Mouse (Mus musculus): ENCODE measurements around the gene Il12b.

The Il12b gene

GRCm38 (mm10) chr11:44399763-44400162, at the start of gene Il12b:
Gene Il12b, plus strand, starts transcription at chr11:44400063.
- in situ Hi-C loops (cut with MboI; ENCODE audit: low pct_unique_long_range_greater_than_20kb in 1 of 2, low sequenced_read_pairs in 2 of 2, unreplicated experiment in 1 of 2), result no loop called here

- in situ Hi-C loops (cut with MboI; ENCODE audit: low pct_unique_long_range_greater_than_20kb in 1 of 2, low sequenced_read_pairs in 2 of 2, unreplicated experiment in 1 of 2), result no loop called here
These were observed 44.9 kb upstream of the Il12b start for GRCm38 (mm10) chr11:44354860-44355470.

- in situ Hi-C loops (cut with MboI; ENCODE audit: low pct_unique_long_range_greater_than_20kb in 1 of 2, low sequenced_read_pairs in 2 of 2, unreplicated experiment in 1 of 2), result no loop called here
These were observed 43.7 kb upstream of the Il12b start for GRCm38 (mm10) chr11:44356171-44356570.

DNA sequence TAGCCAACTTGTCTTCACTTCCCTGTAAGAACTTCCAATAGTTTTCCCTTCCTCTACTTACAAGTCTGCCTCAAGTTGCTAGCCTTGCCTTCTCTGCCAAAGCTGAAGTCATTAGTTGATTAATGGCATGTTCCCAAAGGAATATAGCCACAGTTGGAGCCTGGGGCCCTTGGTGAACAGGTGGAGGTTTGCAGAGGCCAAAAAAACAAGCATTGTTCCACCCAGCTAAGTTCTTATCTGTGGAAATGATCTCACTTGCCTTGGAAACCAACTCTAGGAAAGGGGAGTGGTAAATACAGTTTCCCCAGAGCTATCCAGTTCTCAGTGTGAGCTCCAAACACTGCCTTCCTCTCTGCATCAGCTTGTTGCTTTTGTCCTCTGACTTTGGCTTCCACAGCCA, 35.3 kb upstream of the Il12b start:
- in situ Hi-C loops (cut with MboI; ENCODE audit: low pct_unique_long_range_greater_than_20kb in 1 of 2, low sequenced_read_pairs in 2 of 2, unreplicated experiment in 1 of 2), result no loop called here

GRCm38 (mm10) chr11:44367711-44368110, 32.2 kb upstream of the Il12b start:
- in situ Hi-C loops (cut with MboI; ENCODE audit: low pct_unique_long_range_greater_than_20kb in 1 of 2, low sequenced_read_pairs in 2 of 2, unreplicated experiment in 1 of 2), result no loop called here

DNA sequence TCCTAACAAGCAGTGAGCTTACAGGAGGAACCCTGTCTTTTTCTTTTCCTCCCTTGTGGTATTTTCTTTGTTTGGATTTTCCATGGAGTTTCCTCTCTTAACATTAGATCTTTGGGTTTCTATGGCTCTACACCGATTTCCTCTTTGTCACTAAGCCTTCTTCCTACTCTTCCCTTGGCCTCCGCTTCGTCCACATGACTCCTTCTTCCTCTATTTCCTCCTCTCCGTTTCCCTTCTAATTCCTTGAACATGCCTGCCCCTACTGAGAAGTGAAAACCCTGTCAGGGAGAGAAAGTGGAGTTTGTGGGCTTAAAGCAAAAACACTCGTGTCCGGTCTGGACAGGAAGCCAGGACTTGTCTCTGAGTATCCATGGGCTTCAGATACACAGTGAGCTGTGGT, 27.0 kb upstream of the Il12b start:
- in situ Hi-C loops (cut with MboI; ENCODE audit: low pct_unique_long_range_greater_than_20kb in 1 of 2, low sequenced_read_pairs in 2 of 2, unreplicated experiment in 1 of 2), result no loop called here

GRCm38 (mm10) chr11:44377879-44378278, 22.0 kb upstream of the Il12b start:
- in situ Hi-C loops (cut with MboI; ENCODE audit: low pct_unique_long_range_greater_than_20kb in 1 of 2, low sequenced_read_pairs in 2 of 2, unreplicated experiment in 1 of 2), result no loop called here

DNA sequence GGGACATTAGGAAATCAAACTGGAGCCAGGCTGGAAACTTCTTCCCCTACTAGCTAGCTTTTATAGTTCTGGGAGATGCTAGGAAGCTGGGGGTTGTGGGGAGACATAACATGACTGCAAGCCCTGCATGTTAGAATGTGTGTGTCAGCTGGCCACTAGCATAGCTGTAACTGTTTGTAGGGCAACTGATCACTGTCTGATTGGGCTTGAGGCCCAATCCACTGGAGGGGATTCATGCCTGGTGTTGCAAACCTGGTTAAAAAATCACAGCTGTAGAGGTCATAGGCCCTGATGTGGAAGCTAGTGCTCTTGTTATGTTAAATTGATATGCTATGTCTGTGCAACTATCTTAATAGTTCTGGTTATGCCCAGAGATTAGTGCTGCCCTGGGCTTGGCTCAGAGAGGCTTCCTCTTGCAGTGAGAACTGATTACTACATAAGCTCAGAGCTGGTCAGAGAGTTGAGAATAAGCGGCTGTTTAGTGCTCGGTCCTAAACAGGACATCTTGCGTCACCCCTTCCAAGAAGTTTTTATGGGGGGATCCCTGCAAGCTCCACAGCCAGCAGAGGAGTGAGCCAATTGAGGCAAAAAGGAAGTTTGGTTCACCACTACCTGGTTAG, 19.3 kb upstream of the Il12b start:
- in situ Hi-C loops (cut with MboI; ENCODE audit: low pct_unique_long_range_greater_than_20kb in 1 of 2, low sequenced_read_pairs in 2 of 2, unreplicated experiment in 1 of 2), result no loop called here

- in situ Hi-C loops (cut with MboI; ENCODE audit: low pct_unique_long_range_greater_than_20kb in 1 of 2, low sequenced_read_pairs in 2 of 2, unreplicated experiment in 1 of 2), result no loop called here
These were observed 17.7 kb upstream of the Il12b start for GRCm38 (mm10) chr11:44382200-44382599.

- in situ Hi-C loops (cut with MboI; ENCODE audit: low pct_unique_long_range_greater_than_20kb in 1 of 2, low sequenced_read_pairs in 2 of 2, unreplicated experiment in 1 of 2), result no loop called here
These were observed 12.8 kb upstream of the Il12b start for GRCm38 (mm10) chr11:44387031-44387430.

GRCm38 (mm10) chr11:44389993-44390701, 9.7 kb upstream of the Il12b start:
- in situ Hi-C loops (cut with MboI; ENCODE audit: low pct_unique_long_range_greater_than_20kb in 1 of 2, low sequenced_read_pairs in 2 of 2, unreplicated experiment in 1 of 2), result no loop called here

DNA sequence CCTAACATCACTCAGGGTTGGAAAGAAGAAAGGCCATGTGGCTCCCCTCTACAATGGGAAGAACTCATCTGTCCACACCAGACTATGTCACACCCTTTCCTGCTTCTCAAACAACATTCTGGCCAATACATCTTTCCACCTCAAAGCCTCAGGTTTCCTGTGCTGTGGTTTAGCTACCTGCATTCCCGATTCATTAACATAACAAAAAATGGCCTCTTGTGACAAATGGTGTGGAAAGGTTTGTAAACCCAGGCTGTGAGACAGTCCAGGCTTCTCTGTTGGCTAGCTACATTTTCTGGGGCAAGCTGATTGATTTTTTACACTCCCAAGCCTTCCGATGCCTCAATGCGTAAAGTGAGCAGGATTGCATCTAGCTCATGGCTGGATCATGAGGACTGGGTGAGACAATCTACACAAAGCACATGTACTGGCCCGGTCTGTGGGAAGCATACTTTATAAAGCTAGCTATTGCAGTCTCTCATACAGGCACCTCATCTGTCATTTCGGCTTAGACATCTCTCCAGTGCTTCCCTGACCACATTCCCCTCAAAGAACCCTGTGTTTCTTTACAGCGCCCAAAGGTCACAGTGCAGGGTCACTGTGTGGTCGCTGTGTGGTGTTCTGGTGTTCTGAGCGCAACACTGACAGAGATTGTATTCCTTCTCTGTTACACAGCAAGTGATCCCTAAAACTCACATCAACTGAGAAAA, 6.6 kb upstream of the Il12b start:
- in situ Hi-C loops (cut with MboI; ENCODE audit: low pct_unique_long_range_greater_than_20kb in 1 of 2, low sequenced_read_pairs in 2 of 2, unreplicated experiment in 1 of 2), result no loop called here

DNA sequence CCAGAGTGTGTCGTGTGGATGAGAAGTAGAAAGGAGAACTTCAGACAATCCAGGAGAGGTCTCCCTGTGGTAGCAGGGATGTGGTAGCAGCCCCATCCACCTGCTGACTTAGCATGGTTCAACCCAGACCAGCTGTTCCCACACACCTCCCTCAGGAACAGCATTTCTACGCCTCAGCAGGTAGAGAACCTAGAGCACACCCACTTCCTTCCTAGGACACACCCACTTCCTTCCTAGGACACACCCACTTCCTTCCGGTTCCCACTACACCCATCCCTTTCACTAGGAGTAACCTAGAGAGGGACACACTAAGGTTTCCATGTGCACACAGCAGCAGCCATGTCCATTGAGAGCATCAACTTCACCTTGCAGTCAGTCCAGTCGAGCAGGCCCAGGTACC, 4.5 kb upstream of the Il12b start:
- in situ Hi-C loops (cut with MboI; ENCODE audit: low pct_unique_long_range_greater_than_20kb in 1 of 2, low sequenced_read_pairs in 2 of 2, unreplicated experiment in 1 of 2), result no loop called here

- in situ Hi-C loops (cut with MboI; ENCODE audit: low pct_unique_long_range_greater_than_20kb in 1 of 2, low sequenced_read_pairs in 2 of 2, unreplicated experiment in 1 of 2), result no loop called here
These were observed 2.3 kb upstream of the Il12b start for GRCm38 (mm10) chr11:44397551-44397950.

DNA sequence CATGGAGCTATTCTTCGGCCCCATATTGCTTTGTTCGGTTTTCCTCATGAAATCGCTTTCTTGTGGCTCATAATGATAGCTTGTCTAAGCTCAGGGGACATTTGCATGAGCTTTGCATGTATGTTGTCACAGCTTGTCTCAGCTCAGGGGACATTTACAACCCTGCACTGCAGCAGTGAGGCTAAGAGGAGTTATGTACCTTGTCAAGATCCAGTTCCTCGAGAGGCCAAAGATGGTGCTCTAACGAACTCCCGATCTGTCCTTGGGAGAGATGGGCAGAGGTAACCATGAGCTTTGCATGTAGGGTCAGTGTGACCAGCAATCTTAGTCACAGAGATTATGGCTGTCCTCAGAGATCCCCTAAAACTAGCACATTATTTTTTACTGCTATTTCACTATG, 1.5 kb upstream of the Il12b start:
- in situ Hi-C loops (cut with MboI; ENCODE audit: low pct_unique_long_range_greater_than_20kb in 1 of 2, low sequenced_read_pairs in 2 of 2, unreplicated experiment in 1 of 2), result no loop called here

DNA sequence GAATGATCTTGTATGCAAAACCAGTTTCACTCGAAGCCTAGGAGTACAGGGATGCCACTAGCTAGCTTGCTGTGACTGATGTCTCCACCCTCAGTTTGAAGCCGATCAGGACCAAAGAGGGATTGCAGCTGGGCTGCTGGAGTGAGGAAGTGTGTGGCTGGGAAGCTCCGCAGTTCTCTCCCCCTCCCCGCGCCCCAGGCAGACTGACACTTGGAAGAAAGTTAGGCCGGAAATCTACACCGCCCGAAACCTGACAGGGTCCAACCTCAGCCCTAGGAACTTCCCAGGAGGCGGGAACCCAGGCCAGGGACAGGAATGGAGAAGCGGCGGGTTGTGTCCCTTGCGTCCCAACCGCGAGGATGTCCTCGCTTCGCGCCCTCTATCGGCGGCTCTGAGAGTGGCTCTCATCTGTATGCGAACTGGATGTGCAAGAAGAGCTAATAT, 1.1 kb upstream of the Il12b start:
- in situ Hi-C loops (cut with MboI; ENCODE audit: low pct_unique_long_range_greater_than_20kb in 1 of 2, low sequenced_read_pairs in 2 of 2, unreplicated experiment in 1 of 2), result no loop called here

DNA sequence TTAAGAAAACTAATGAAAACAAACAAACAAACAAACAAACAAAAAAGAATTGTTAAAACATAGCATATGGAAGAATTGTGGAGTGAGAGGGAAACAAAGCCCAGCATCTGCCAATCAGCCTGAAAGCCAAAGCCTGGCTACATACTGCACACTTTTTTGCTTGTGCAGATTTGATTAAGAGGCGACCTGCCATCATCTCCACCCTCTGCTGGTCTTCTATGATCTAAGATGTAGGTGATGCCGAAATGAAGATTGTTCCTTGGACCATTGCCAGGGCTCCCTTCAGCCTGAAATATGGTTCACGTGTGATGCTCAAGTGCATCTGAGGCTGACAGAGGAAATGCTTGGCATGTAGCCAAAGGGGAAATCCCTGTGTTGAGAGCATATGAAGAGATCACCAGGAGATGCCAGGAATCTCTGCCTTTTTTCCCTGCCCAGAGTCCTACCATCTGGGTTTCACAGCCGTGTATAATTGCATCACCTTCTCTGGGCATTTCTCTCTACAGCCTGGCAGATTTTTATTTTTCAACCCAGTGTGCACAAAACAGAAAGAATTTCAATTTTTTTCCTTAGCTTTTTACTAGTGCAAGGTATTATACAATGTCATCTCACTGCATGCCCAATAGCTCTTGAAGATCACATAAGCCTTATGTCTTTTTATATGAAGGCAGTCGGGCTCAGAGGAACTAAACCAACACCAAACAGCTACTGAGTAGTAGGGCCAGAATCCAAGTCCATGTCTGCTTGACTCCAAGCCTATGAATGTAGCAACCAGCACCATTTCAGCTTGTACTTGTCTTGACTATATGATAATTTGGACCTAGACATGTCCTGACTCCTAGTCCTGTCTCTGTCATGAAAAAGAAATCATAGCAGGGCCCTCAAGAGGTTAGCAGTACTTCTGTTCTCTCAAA, 2.0 kb downstream of the Il12b start:
- in situ Hi-C loops (cut with MboI; ENCODE audit: low pct_unique_long_range_greater_than_20kb in 1 of 2, low sequenced_read_pairs in 2 of 2, unreplicated experiment in 1 of 2), result no loop called here

GRCm38 (mm10) chr11:44405113-44405512, 5.2 kb downstream of the Il12b start:
- in situ Hi-C loops (cut with MboI; ENCODE audit: low pct_unique_long_range_greater_than_20kb in 1 of 2, low sequenced_read_pairs in 2 of 2, unreplicated experiment in 1 of 2), result no loop called here
